Mouse (Mus musculus): Measurements from ENCODE around the gene P4ha2. TPM values are rescaled to one million over a fixed set of nuclear protein-coding genes. Genes with fewer than 3 reads are reported as not detected.
A peak's percentile ranks its signal among the peaks of the same experiment; 100 is the strongest.

P4ha2 gene
- polyA plus RNA-seq, 1 experiment, result 27.1 TPM

DNA sequence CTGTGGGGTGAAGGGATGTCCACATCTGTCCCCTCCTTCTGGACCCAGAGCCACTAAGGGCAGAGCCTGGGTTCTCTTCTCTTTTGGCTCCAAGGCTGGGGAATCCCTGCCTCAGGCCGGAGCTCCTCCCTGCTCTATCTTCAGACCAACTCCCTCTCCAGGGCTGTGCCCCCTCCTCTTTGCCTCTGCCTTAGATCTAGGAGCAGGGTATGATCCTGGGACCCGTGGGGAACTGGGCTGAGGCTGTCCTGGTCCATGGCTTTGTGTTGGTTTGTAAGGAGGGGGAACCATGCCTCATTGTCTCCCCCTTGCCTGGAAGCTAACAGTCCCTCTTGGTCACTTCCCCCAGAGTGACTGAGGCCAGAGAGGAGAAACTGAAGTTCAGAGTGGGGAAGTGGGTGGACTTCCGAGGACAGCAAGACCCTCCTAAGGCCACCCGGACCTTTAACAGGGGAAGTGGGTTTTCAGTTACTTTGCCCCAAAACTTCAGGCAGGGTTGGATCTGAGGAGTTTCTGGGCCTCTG, 31.8 kb upstream of the P4ha2 start:
- no peak for DNase-seq (ENCODE audit: extremely low spot score in 1 of 2, low spot score in 1 of 2)

DNA sequence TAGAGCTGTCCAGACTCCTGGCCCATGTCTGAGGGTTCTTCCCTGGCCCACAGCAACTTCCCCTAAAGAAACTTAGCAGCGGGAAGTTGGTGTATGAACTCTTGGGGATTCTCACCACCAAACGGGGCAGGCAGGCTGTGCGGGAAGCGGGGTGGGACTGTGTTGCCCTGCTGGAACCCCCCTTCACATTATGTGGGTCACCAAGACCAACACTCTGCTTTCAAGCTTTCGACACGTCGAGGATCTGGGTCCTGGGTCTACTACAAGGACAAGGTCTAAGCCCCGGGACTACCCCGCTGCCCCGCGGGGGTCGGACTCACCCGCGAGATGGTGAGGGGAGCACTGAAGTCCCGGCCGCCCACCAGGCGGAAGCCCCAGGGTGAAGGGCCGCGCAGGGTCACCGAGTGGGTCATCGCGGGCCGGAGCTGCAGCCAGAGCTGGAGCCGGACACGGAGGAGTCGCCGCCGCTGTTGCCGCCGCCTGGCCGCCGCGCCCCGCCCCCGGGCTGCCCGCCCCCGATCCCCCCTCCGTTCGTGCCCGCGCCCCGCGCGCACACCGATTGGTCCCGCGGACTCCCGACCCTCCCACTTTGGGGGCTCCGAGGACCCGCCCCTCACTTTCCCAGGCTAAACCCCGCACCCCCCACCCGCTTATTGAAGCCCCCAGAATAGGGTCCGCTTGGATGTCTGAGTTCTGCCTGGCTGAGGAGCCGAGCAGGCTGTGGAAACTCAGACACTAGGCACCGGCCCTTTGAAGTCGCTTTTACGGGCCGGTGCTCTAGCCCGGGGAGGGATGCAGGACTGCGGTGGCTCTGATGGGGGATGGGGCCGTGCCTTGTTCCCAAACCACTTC, 31.1 kb upstream of the P4ha2 start, which contains the start of gene Pdlim4:
TSS of gene Pdlim4 (minus strand) at position 495 of the 852 bp plus-strand sequence.
- no peak for DNase-seq (ENCODE audit: extremely low spot score in 1 of 2, low spot score in 1 of 2)

DNA sequence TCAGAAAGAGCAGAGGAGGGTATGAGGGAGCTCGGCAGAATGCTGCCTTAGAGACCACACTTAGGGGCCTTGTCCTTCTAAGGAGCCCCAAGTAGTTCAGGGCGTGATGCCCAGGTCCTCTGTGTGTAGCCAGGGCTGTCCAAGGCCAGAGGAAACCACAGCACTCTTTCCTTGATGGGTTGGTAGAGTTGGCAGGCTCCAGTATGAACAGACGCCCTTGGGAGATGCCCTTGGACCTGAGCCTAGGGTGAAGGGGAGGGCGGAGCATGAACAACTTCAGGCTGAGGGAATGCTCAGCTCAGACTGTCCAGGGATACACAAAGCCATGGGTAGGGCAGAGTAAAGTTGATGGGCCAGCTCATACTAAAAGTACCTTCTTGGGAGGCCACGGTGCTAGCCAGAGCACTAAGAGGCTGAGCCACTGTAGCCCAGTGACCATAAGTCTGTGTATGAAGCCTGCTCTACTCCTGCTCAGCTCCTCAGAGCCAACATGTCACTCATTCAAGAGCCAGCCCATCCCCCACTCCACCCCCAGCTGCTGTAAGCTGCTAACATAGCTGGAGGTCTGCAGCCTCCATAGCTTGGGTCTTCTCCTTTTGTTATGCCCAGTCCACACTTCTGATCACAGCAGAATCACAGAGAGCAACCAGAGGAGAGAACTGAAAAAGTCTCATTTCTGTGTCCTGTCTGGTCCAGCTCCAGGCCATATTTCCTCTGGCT, 28.0 kb upstream of the P4ha2 start:
- no peak for DNase-seq (ENCODE audit: extremely low spot score in 1 of 2, low spot score in 1 of 2)

GRCm38 (mm10) chr11:54073291-54073690, 26.6 kb upstream of the P4ha2 start:
- DNase-seq (ENCODE audit: extremely low spot score in 1 of 2, low spot score in 1 of 2), result no peak

GRCm38 (mm10) chr11:54075353-54075752, 24.5 kb upstream of the P4ha2 start:
- DNase-seq (ENCODE audit: extremely low spot score in 1 of 2, low spot score in 1 of 2), result no peak

GRCm38 (mm10) chr11:54076101-54076500, 23.8 kb upstream of the P4ha2 start:
- DNase-seq (ENCODE audit: extremely low spot score in 1 of 2, low spot score in 1 of 2), result no peak

DNA sequence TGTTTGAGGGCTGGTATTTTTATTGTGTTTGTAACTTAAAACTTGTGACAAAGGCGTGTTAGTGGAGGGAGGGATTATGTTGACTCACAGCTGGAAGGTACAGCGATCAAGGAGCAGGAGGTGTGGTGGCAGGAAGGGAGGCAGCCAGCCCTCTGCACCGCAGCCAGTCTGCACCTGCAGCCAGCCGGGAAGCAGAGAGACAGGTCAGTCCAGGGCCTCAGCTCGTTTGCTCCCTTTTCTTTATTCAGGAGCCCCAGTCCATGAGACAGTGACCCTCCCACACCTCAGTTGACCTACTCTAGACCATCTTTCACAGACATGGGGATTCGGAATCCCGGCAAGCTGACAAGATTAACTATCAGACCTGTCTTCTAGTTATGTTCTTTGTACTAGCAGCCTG, 19.5 kb upstream of the P4ha2 start:
- DNase-seq (ENCODE audit: extremely low spot score in 1 of 2, low spot score in 1 of 2), result no peak

- no peak for DNase-seq (ENCODE audit: extremely low spot score in 1 of 2, low spot score in 1 of 2)
Observed at GRCm38 (mm10) chr11:54082725-54083124, 17.2 kb upstream of the P4ha2 start.

GRCm38 (mm10) chr11:54084976-54085375, 14.9 kb upstream of the P4ha2 start:
- DNase-seq (ENCODE audit: extremely low spot score in 1 of 2, low spot score in 1 of 2), result no peak

GRCm38 (mm10) chr11:54085816-54086215, 14.1 kb upstream of the P4ha2 start:
- DNase-seq (ENCODE audit: extremely low spot score in 1 of 2, low spot score in 1 of 2), result no peak

GRCm38 (mm10) chr11:54088253-54088946, 11.5 kb upstream of the P4ha2 start:
- peak in 1 of 2 experiments; percentile 35 for DNase-seq (ENCODE audit: extremely low spot score in 1 of 2, low spot score in 1 of 2)

DNA sequence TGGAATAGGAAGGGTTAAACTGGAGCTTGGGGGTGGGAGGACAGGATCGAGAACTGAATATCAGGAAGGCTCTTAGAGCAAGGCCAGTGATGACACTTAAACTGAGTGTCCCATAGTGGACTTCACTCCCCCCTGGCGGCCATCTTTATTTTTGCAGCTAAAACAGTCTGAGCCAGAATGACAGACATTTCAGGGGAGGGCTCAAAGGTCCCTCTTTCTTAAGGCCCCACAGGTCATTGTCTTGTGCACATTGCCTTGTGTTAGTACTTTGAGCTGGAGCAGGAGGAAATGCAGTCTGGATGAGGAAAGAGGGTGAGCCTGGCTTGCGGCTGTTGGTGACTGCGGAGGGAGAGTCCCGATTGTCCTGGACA, 11.0 kb upstream of the P4ha2 start:
- peak in 1 of 2 experiments; percentile 87 for DNase-seq (ENCODE audit: extremely low spot score in 1 of 2, low spot score in 1 of 2)

DNA sequence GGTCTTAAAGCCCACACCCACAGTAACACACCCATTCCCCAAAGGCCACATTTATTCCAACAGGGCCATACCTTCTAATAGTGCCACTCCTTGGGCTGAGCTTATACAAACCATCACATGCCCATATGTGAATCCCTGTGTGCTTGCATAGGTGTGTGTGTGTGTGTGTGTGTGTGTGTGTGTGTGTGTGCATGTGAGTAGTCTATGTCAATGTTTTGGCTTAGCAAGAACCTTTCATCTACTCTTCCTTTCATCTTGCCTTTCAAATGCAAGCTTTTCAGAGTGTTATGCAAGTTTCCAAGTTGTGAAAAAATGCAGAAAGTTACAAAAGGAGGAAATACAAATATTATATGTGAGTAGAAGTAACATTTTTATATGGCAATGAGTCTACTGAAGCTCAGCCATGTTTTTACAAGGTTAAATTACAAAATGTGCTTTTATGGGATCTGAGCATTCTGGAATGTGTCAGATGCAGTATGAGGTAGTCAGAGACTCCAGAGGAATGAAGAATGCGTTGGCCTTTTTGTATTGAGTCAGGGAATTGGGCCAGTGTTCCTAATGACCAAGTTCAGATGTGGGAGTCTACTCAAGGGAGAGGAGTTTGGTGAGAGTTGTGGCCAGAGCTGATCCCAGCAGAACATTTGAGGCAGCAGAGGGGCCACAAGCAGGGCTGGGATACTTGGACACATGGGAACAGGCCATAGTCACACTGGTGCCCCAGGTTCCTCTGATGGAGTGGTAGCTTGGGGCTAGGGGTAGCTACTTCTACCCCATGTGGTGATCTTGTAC, 9.6 kb upstream of the P4ha2 start:
- DNase-seq (ENCODE audit: extremely low spot score in 1 of 2, low spot score in 1 of 2), result no peak

GRCm38 (mm10) chr11:54091726-54092125, 8.2 kb upstream of the P4ha2 start:
- DNase-seq (ENCODE audit: extremely low spot score in 1 of 2, low spot score in 1 of 2), result peak in 1 of 2 experiments; percentile 25

DNA sequence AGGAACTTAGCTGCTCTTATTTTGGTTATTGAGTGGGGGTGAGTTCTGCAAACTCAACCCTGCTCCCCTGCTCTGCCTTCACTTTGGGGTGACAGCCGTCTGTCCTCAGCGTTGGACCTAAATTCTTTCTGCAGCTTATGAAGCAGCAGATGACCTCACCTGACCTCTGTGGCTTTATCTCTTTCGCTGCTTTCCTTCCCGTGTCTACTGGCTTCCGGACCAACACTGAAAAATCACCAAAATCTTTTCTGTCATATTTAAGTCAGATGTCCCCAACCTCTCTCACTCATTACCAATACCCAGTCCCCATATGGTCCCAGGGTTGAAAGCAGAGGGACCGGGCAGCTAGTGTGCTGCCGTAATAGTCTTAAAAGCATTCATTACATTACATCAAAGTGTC, 7.7 kb upstream of the P4ha2 start:
- DNase-seq (ENCODE audit: extremely low spot score in 1 of 2, low spot score in 1 of 2), result no peak

DNA sequence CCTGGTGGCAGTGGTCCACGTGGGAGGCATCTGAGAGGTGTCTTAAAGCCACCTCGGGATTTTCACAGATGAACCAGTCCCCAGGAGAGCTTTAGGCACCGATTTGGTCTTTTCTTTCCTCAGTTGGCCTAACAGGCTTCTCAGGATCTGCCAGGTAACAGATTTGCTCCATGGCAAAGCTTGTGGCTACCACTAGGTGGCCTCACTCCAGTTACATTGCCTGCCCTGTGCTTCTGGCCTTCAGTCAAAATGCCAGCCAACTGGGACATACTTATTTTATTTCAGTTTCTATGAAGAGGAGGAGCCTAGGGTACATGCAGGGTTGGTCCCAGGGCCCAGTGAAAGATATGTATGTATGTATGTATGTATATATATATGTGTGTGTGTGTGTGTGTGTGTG, 6.9 kb upstream of the P4ha2 start:
- peak in 1 of 2 experiments; percentile 47 for DNase-seq (ENCODE audit: extremely low spot score in 1 of 2, low spot score in 1 of 2)

- DNase-seq (ENCODE audit: extremely low spot score in 1 of 2, low spot score in 1 of 2), result peak in 1 of 2 experiments; percentile 58
Observed at GRCm38 (mm10) chr11:54100692-54101591, 1.0 kb downstream of the P4ha2 start.

GRCm38 (mm10) chr11:54101701-54102100, 1.8 kb downstream of the P4ha2 start:
- DNase-seq (ENCODE audit: extremely low spot score in 1 of 2, low spot score in 1 of 2), result no peak
